Mouse (Mus musculus) forebrain, embryonic 16.5 days (tissue): ENCODE results near the gene Vps39. TPM values are rescaled to one million over a fixed set of nuclear protein-coding genes. Genes with fewer than 3 reads are reported as not detected.

Experiments
- ATAC-seq: fragments of 200-750 bp; cut with Nextera tagmentation; 2 replicates; pipeline ENCODE4 v1.8.0; 2017; ENCODE audit warnings: mild to moderate bottlenecking, moderate library complexity
- H3K27ac ChIP-seq: fragments of 300-500 bp; sonication (generic); 2 replicates; pipeline ENCODE4 v1.5.1; 2014; ENCODE audit warnings: low read length, control low read depth
- H3K27me3 ChIP-seq: fragments of 300-500 bp; sonication (generic); replicated peaks from 2 replicates; pipeline ENCODE4 v1.6.1; 2014; ENCODE audit warnings: low read length; ENCODE audit not compliant: control insufficient read depth, insufficient read depth
- H3K36me3 ChIP-seq: fragments of 300-500 bp; sonication (generic); 2 replicates; pipeline ENCODE4 v1.6.1; 2014; ENCODE audit not compliant: control insufficient read depth, insufficient read depth
- H3K4me1 ChIP-seq: fragments of 300-500 bp; sonication (generic); replicated peaks from 2 replicates; pipeline ENCODE4 v1.6.1; 2014; ENCODE audit warnings: low read length; ENCODE audit not compliant: control insufficient read depth, insufficient read depth
- H3K4me2 ChIP-seq: fragments of 300-500 bp; sonication (generic); 2 replicates; pipeline ENCODE4 v1.6.1; 2014; ENCODE audit warnings: mild to moderate bottlenecking, low read length, control low read depth
- H3K4me3 ChIP-seq: fragments of 300-500 bp; sonication (generic); replicated peaks from 2 replicates; pipeline ENCODE4 v1.5.1; 2014; ENCODE audit warnings: mild to moderate bottlenecking, low read length, control low read depth
- H3K9ac ChIP-seq: fragments of 300-500 bp; sonication (generic); replicated peaks from 2 replicates; pipeline ENCODE4 v1.6.1; 2014; ENCODE audit warnings: low read depth, low read length, control low read depth
- H3K9me3 ChIP-seq: fragments of 300-500 bp; sonication (generic); 2 replicates; pipeline ENCODE4 v1.6.1; 2016; ENCODE audit warnings: low read length; ENCODE audit not compliant: control insufficient read depth
- WGBS: fragments of 180-500 bp; shearing (Covaris S2); extraction: QIAGEN DNeasy Blood & Tissue Kit; methylation state at CpG from one replicate; pipeline ENCODE4 v1.1.7; 2014; 5-methylcytosine and 5-hydroxymethylcytosine counted together
- polyA plus RNA-seq: library from polyadenylated mRNA; unstranded; fragments of >200 nt; fragmentation: Nextera tagmentation; extraction: Ambion mirVana; gene quantifications from 2 replicates; pipeline ENCODE4 v1.2.1, GENCODE M21; 2015

Gene Vps39
- polyA plus RNA-seq, 1 experiment from 2014 or later, result 54.4 TPM

DNA sequence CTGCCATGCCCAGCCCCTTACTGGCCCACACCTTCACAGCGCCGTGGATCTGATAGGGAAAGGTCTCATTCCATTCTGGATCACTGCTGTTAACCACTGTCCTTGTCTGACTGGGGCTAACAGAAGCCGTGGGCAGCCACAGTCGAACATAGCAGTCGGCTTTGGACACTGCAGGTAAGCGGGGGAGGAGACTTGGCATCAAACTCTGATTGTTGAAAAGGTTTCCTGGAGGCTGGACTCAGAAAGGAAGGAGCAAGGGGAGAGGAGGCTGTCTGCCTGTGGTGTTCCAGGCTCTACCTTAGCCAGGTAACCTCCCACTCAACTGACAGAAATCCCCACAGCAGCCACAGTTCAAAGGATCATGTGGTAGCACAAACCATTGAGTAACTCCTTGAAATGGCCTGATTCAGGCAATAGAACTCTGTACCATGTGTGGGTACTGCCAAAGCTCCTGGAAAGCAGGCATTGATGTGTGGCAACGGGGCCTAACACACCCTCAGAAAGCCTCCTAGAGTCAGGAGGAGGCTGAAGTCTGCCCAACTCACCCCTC, 40.6 kb downstream of the Vps39 start:
- H3K4me2 ChIP-seq, result no peak overlapping the region
- H3K9ac ChIP-seq, result no peak overlapping the region
- peaks cover 7% of the 10 kb centered on the region for H3K36me3 ChIP-seq
- no peaks in the 10 kb centered on the region for H3K27me3 ChIP-seq
- no peaks in the 10 kb centered on the region for H3K9me3 ChIP-seq
- H3K4me1 ChIP-seq, result no peaks in the 10 kb centered on the region
- no peak overlapping the region for H3K27ac ChIP-seq
- 79% methylated on average over 7 of the region's 7 CpGs for WGBS
- H3K4me3 ChIP-seq, result no peak overlapping the region
- ATAC-seq, result no peak

DNA sequence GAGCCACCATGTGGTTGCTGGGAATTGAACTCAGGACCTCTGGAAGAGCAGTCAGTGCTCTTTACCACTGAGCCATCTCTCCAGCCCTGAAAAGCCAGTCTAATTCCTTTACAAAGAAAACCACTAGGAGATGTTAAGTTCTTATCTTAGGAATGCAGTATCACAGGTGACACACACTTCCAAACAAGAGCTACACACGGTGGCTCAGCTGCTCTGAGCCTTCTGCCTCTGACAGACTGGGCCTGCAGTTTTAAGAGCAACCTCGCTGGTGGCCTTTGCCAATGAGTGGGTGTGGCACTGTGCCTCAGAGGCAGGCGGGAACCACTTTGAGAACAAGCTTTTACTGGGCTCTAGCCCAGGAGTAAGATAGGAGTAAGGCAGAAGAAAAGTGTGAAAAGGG, 48.8 kb downstream of the Vps39 start:
- H3K36me3 ChIP-seq, result no peaks in the 10 kb centered on the region
- H3K27ac ChIP-seq, result no peak overlapping the region
- H3K9ac ChIP-seq, result no peak overlapping the region
- H3K4me1 ChIP-seq, result no peaks in the 10 kb centered on the region
- ATAC-seq, result no peak
- 26% methylated on average over 3 of the region's 3 CpGs for WGBS
- H3K4me3 ChIP-seq, result no peak overlapping the region
- H3K27me3 ChIP-seq, result no peaks in the 10 kb centered on the region
- no peak overlapping the region for H3K4me2 ChIP-seq
- H3K9me3 ChIP-seq, result no peaks in the 10 kb centered on the region

GRCm38 (mm10) chr2:120301076-120301475, 51.9 kb downstream of the Vps39 start:
- Histone ChIP-seq H3K4me2 (no peak overlapping the region), H3K9me3 (no peaks in the 10 kb centered on the region), H3K4me3 (no peak overlapping the region), H3K27ac (no peak overlapping the region), H3K27me3 (no peaks in the 10 kb centered on the region), H3K9ac (no peak overlapping the region), H3K4me1 (no peaks in the 10 kb centered on the region), H3K36me3 (no peaks in the 10 kb centered on the region)
- no peak for ATAC-seq
- WGBS, result 94% methylated on average over 6 of the region's 6 CpGs

DNA sequence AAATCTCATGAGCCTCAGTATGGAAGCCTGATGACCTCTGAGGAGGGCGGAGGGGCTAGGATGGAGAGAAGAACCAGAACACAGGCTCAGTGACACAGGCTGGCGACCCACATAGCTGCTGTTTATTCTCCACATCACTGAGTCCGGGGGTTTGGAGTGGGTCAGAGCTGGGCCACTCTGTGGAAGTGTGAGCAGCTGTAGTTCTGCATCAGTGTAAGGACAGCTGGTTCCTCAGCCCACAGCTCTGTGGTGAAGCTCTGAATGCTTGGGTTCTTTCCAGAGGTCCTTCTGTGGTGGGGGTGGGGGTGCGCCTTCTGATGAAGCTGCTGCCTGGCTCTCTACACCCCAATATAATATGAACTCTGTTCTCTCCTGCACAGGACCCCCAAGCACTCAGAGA, 53.1 kb downstream of the Vps39 start:
- Histone ChIP-seq H3K9ac (no peak overlapping the region), H3K4me2 (no peak overlapping the region), H3K36me3 (no peaks in the 10 kb centered on the region), H3K4me1 (no peaks in the 10 kb centered on the region), H3K9me3 (no peaks in the 10 kb centered on the region), H3K27me3 (no peaks in the 10 kb centered on the region), H3K4me3 (no peak overlapping the region), H3K27ac (no peak overlapping the region)
- WGBS, result 90% methylated on average over 4 of the region's 4 CpGs
- no peak for ATAC-seq

GRCm38 (mm10) chr2:120296160-120296559, 56.8 kb downstream of the Vps39 start:
- Histone ChIP-seq H3K4me2 (no peak overlapping the region), H3K9me3 (no peaks in the 10 kb centered on the region), H3K4me3 (no peak overlapping the region), H3K36me3 (no peaks in the 10 kb centered on the region), H3K4me1 (no peaks in the 10 kb centered on the region), H3K27ac (no peak overlapping the region), H3K9ac (no peak overlapping the region), H3K27me3 (no peaks in the 10 kb centered on the region)
- no peak for ATAC-seq
- 8% methylated on average over 2 of the region's 2 CpGs for WGBS

- no peak for ATAC-seq
- no peak overlapping the region for H3K4me2 ChIP-seq
- no peaks in the 10 kb centered on the region for H3K27me3 ChIP-seq
- no peak overlapping the region for H3K27ac ChIP-seq
- no peaks in the 10 kb centered on the region for H3K4me1 ChIP-seq
- WGBS, result 92% methylated on average over 8 of the region's 9 CpGs
- H3K4me3 ChIP-seq, result no peak overlapping the region
- no peaks in the 10 kb centered on the region for H3K9me3 ChIP-seq
- H3K36me3 ChIP-seq, result no peaks in the 10 kb centered on the region
- H3K9ac ChIP-seq, result no peak overlapping the region
Measured at GRCm38 (mm10) chr2:120291471-120292078, 61.4 kb downstream of the Vps39 start.

- H3K27ac ChIP-seq, result no peak within 1 kb of the TSS
- H3K27me3 ChIP-seq, result no peaks in the 10 kb centered on the region
- no peak for ATAC-seq
- H3K9me3 ChIP-seq, result no peaks in the 10 kb centered on the region
- no peaks in the 10 kb centered on the region for H3K36me3 ChIP-seq
- H3K4me2 ChIP-seq, result no peak within 1 kb of the TSS
- no peaks in the 10 kb centered on the region for H3K4me1 ChIP-seq
- no peak within 1 kb of the TSS for H3K9ac ChIP-seq
- H3K4me3 ChIP-seq, result no peak within 1 kb of the TSS
- 69% methylated on average over 5 of the region's 5 CpGs for WGBS
Measured at GRCm38 (mm10) chr2:120288995-120289394, 63.9 kb downstream of the Vps39 start, which contains the start of gene Pla2g4d. TSS of gene Pla2g4d (minus strand) at chr2:120289197.

DNA sequence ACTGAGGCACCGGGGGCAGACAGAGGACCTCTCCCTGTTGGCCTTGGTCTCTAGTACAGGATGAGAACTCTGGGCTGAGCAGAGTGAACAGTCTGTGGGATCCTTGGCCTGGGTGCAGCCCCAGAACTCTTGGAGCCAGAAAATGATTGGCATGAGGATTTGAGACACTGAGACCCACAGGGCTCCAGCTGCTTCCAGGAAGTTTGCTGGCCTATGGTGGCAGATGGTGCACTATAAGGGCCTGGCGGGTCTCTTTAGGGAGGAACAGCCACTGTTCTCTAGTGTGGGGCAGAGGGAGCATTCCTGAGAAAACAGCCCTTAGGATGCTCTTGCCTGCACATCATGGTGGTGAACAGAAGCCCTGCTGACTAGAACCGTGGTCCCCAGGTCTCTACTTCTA, 64.5 kb downstream of the Vps39 start:
- ATAC-seq, result no peak

GRCm38 (mm10) chr2:120285639-120286038, 67.3 kb downstream of the Vps39 start:
- Histone ChIP-seq H3K4me1 (no peaks in the 10 kb centered on the region), H3K4me3 (no peak overlapping the region), H3K4me2 (no peak overlapping the region), H3K27ac (no peak overlapping the region), H3K27me3 (no peaks in the 10 kb centered on the region), H3K36me3 (no peaks in the 10 kb centered on the region), H3K9ac (no peak overlapping the region), H3K9me3 (no peaks in the 10 kb centered on the region)
- 87% methylated on average over 4 of the region's 4 CpGs for WGBS
- ATAC-seq, result no peak

More for the DNA sequence above, 64.5 kb downstream of the Vps39 start:
- no peak overlapping the region for H3K9ac ChIP-seq
- no peaks in the 10 kb centered on the region for H3K27me3 ChIP-seq
- no peaks in the 10 kb centered on the region for H3K36me3 ChIP-seq
- no peak overlapping the region for H3K27ac ChIP-seq
- WGBS, result 82% methylated on average over 3 of the region's 3 CpGs
- no peaks in the 10 kb centered on the region for H3K9me3 ChIP-seq
- no peaks in the 10 kb centered on the region for H3K4me1 ChIP-seq
- no peak overlapping the region for H3K4me2 ChIP-seq
- H3K4me3 ChIP-seq, result no peak overlapping the region

GRCm38 (mm10) chr2:120284705-120285104, 68.2 kb downstream of the Vps39 start:
- no peak overlapping the region for H3K27ac ChIP-seq
- ATAC-seq, result no peak
- no peak overlapping the region for H3K9ac ChIP-seq
- H3K9me3 ChIP-seq, result no peaks in the 10 kb centered on the region
- no peak overlapping the region for H3K4me3 ChIP-seq
- no peaks in the 10 kb centered on the region for H3K27me3 ChIP-seq
- no peak overlapping the region for H3K4me2 ChIP-seq
- no peaks in the 10 kb centered on the region for H3K36me3 ChIP-seq
- H3K4me1 ChIP-seq, result no peaks in the 10 kb centered on the region
